Mouse (Mus musculus): ENCODE results near the gene Gm28051. TPM values are rescaled to one million over a fixed set of nuclear protein-coding genes. Genes with fewer than 3 reads are reported as not detected.

Gene Gm28051
- polyA plus RNA-seq, 1 experiment from 2014 or later: not detected

DNA sequence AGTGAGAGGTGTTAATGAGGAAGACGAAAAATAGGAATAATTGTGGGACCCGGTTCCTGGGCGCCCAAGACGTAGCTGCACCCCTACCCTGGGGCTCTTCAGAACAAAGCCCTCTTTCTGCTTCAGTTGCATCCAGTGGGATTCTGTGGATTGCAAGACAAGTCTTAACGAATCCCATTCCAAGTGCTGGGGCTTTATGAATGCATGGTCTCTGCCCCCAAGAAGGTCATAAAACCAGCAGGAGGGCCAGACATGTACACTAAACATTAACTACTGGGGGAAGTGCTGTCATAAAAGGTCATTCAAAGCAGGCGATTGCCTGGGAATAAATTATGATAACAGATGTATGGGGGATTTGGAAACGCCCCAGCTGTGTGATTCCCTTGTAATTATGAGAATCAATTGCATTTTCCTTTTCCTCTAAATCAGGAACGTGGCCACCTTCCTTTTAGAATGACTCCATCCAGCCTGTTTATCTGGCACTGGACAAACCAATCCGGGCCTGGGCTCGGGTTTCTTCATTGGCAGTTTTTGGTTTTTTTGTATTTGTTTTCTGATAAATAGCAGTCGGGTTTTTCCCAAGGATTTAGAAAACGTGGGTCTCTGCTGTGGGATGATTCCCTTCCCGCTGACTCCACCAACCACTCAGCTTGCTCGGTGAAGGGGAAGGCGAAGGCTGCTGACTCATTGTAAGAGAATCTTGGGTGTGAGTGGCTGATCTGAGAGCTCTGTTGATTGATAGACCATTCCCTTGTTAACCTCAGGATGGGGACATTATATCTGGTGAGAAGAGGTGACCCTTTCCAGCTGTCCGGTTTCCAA is 26.6 kb downstream of the Gm28051 start:
- H3K9me3 ChIP-seq (ENCODE audit: control insufficient read depth, low read length): no peaks in the 10 kb centered on the region
- H3K36me3 ChIP-seq (ENCODE audit: control insufficient read depth, insufficient read depth, low read length): no peaks in the 10 kb centered on the region
- peaks cover 15% of the 10 kb centered on the region for H3K4me1 ChIP-seq (ENCODE audit: control insufficient read depth, insufficient read depth, low read depth, low read length)
- no peak overlapping the region for H3K9ac ChIP-seq (ENCODE audit: low read depth, low read length)
- H3K27me3 ChIP-seq (replicated peaks; ENCODE audit: control insufficient read depth, insufficient read depth, low read length): no peaks in the 10 kb centered on the region
- H3K4me3 ChIP-seq (ENCODE audit: low read length): peak overlapping the region; percentile 26; the same call in 1 of the 2 replicates
- ATAC-seq: peak; percentile 53
- peak overlapping the region; percentile 68 for H3K27ac ChIP-seq (ENCODE audit: low read depth, low read length)
- H3K4me2 ChIP-seq (ENCODE audit: low read length): peak overlapping the region; percentile 45
- 27% methylated on average over 16 of the region's 16 CpGs for WGBS

DNA sequence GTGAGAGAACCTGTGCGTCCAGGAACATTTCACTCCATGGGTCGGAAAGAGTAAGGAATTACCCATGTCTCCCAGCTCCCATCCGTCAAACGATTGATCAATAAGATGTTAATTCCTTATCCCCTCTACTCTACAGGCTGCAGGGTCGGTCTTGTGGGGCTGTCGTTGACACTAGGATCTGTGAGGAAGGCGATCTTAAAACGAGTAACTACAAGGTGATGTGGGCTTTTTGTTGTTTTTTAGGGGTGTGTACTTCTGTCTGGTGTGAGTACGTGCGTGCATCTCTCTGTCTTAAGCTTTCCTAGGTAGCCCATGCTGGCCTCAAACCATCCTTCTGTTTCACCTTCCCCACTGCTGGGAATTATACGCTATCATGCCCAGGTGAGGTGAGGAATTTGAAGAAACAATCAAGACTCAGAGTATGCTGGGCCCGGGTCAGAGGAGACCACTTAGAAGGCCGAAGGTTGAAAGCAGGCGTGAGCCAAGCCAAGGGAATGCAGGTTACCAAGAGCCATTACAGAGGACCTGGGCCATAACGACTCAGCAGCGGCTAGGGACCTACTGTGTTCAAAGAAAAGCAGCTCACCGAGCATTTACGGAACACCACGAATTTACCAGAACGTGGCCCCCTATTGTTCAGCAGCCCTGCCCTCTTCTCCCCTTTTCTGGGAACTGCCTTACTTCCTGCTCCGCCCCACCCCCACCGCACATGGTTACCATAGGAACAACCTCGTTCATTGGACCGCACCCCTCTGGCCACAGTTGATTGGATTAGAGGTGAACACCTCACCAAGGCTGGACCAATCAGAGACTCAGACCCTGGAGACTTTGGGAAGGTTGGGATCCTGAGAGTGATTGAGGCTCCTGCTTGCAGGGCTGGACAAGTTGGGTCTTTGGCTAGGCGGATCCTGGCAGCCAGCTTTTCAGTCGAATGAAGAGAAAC is 27.4 kb downstream of the Gm28051 start:
- no peaks in the 10 kb centered on the region for H3K36me3 ChIP-seq (ENCODE audit: control insufficient read depth, insufficient read depth, low read length)
- WGBS: 29% methylated on average over 26 of the region's 26 CpGs
- peaks cover 15% of the 10 kb centered on the region for H3K4me1 ChIP-seq (ENCODE audit: control insufficient read depth, insufficient read depth, low read depth, low read length)
- H3K9me3 ChIP-seq (ENCODE audit: control insufficient read depth, low read length): no peaks in the 10 kb centered on the region
- peak overlapping the region; percentile 37; the same call in 1 of the 2 replicates for H3K9ac ChIP-seq (ENCODE audit: low read depth, low read length)
- peak overlapping the region; percentile 26 for H3K4me3 ChIP-seq (ENCODE audit: low read length)
- H3K27me3 ChIP-seq (replicated peaks; ENCODE audit: control insufficient read depth, insufficient read depth, low read length): no peaks in the 10 kb centered on the region
- H3K4me2 ChIP-seq (ENCODE audit: low read length): peak overlapping the region; percentile 45
- peak; percentile 98 for ATAC-seq
- peak overlapping the region; percentile 73 for H3K27ac ChIP-seq (ENCODE audit: low read depth, low read length)

DNA sequence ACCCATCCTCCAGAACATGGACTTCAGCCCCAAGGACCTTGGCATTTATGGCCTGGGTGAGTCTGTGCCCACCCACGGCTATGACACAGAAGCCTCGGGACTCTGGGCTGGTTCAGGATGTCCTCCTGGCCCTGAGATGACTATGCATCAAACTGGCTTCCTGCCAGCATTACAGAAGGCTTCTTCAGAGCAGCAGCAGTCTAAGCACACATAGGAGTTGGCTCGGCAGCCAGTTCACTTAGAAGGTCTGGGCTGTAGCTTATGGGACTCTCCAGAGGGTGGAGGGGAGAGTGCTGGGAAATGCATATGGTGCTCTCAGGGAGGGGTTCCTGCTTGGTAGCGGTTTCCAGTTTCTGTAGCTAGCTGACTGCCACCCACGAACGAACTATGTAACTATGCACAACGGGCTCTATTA is 31.8 kb downstream of the Gm28051 start:
- Histone ChIP-seq H3K9me3 (ENCODE audit: control insufficient read depth, low read length) (no peaks in the 10 kb centered on the region), H3K27me3 (replicated peaks; ENCODE audit: control insufficient read depth, insufficient read depth, low read length) (no peaks in the 10 kb centered on the region), H3K4me3 (ENCODE audit: low read length) (no peak overlapping the region), H3K4me1 (ENCODE audit: control insufficient read depth, insufficient read depth, low read depth, low read length) (peaks cover 9% of the 10 kb centered on the region), H3K9ac (ENCODE audit: low read depth, low read length) (no peak overlapping the region), H3K27ac (ENCODE audit: low read depth, low read length) (no peak overlapping the region), H3K36me3 (ENCODE audit: control insufficient read depth, insufficient read depth, low read length) (no peaks in the 10 kb centered on the region), H3K4me2 (ENCODE audit: low read length) (no peak overlapping the region)
- WGBS: 72% methylated on average over 7 of the region's 7 CpGs
- no peak for ATAC-seq

GRCm38 (mm10) chr12:102725146-102725545 is 32.4 kb downstream of the Gm28051 start:
- Histone ChIP-seq H3K4me3 (ENCODE audit: low read length) (no peak overlapping the region), H3K36me3 (ENCODE audit: control insufficient read depth, insufficient read depth, low read length) (no peaks in the 10 kb centered on the region), H3K4me1 (ENCODE audit: control insufficient read depth, insufficient read depth, low read depth, low read length) (peaks cover 3% of the 10 kb centered on the region), H3K27ac (ENCODE audit: low read depth, low read length) (no peak overlapping the region), H3K27me3 (replicated peaks; ENCODE audit: control insufficient read depth, insufficient read depth, low read length) (no peaks in the 10 kb centered on the region), H3K9me3 (ENCODE audit: control insufficient read depth, low read length) (no peaks in the 10 kb centered on the region), H3K9ac (ENCODE audit: low read depth, low read length) (no peak overlapping the region), H3K4me2 (ENCODE audit: low read length) (no peak overlapping the region)
- ATAC-seq: no peak
- 93% methylated on average over 6 of the region's 6 CpGs for WGBS

DNA sequence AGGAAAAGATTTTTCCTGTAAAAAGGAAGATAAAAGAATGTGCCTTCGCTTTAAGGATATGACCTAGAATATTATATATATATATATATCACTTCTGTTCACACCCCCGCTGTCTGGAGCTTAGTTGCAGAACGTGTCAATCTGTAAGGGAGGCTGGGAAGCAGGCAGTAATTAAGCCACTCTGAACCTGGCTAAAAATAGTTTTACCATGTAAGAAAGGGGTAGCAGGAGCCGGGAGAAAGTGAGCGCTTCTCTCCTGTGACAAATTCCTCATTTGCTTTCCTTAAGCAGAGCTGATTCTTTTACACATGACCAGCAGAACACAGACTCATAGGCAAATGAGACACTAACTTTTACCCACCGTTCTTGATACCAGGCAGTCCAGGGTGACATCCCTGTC is 33.7 kb downstream of the Gm28051 start:
- ATAC-seq: no peak
- no peak overlapping the region for H3K9ac ChIP-seq (ENCODE audit: low read depth, low read length)
- WGBS: 73% methylated on average over 6 of the region's 6 CpGs
- H3K4me1 ChIP-seq (ENCODE audit: control insufficient read depth, insufficient read depth, low read depth, low read length): no peaks in the 10 kb centered on the region
- H3K27me3 ChIP-seq (replicated peaks; ENCODE audit: control insufficient read depth, insufficient read depth, low read length): no peaks in the 10 kb centered on the region
- no peak overlapping the region for H3K4me2 ChIP-seq (ENCODE audit: low read length)
- H3K4me3 ChIP-seq (ENCODE audit: low read length): no peak overlapping the region
- H3K36me3 ChIP-seq (ENCODE audit: control insufficient read depth, insufficient read depth, low read length): no peaks in the 10 kb centered on the region
- H3K9me3 ChIP-seq (ENCODE audit: control insufficient read depth, low read length): no peaks in the 10 kb centered on the region
- H3K27ac ChIP-seq (ENCODE audit: low read depth, low read length): no peak overlapping the region

DNA sequence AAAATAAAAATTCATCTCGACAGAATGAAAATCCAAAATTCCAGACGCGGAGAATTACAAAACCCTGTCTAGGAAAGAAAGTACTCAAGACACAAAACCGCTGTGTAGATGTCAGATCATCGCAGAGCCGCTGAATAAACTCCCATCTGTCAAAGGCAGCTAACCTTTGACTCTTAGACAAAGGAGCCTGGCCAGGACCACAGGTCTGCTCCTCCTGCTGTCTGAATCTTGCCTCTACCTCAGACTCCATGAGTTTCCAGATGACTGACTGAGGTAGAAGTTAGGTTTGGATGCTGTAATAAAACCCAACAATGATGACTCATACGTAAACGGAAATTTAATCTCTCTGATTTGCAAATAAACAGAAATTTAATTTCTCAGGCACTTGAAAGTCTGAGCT is 34.6 kb downstream of the Gm28051 start:
- Histone ChIP-seq H3K4me2 (ENCODE audit: low read length) (no peak overlapping the region), H3K9ac (ENCODE audit: low read depth, low read length) (no peak overlapping the region), H3K9me3 (ENCODE audit: control insufficient read depth, low read length) (no peaks in the 10 kb centered on the region), H3K27ac (ENCODE audit: low read depth, low read length) (no peak overlapping the region), H3K4me3 (ENCODE audit: low read length) (no peak overlapping the region), H3K27me3 (replicated peaks; ENCODE audit: control insufficient read depth, insufficient read depth, low read length) (no peaks in the 10 kb centered on the region), H3K36me3 (ENCODE audit: control insufficient read depth, insufficient read depth, low read length) (no peaks in the 10 kb centered on the region), H3K4me1 (ENCODE audit: control insufficient read depth, insufficient read depth, low read depth, low read length) (no peaks in the 10 kb centered on the region)
- no peak for ATAC-seq
- 55% methylated on average over 8 of the region's 8 CpGs for WGBS

- Histone ChIP-seq H3K27me3 (replicated peaks; ENCODE audit: control insufficient read depth, insufficient read depth, low read length) (no peaks in the 10 kb centered on the region), H3K4me1 (ENCODE audit: control insufficient read depth, insufficient read depth, low read depth, low read length) (no peaks in the 10 kb centered on the region), H3K9me3 (ENCODE audit: control insufficient read depth, low read length) (no peaks in the 10 kb centered on the region), H3K4me2 (ENCODE audit: low read length) (no peak overlapping the region), H3K4me3 (ENCODE audit: low read length) (no peak overlapping the region), H3K36me3 (ENCODE audit: control insufficient read depth, insufficient read depth, low read length) (no peaks in the 10 kb centered on the region), H3K9ac (ENCODE audit: low read depth, low read length) (no peak overlapping the region), H3K27ac (ENCODE audit: low read depth, low read length) (no peak overlapping the region)
- ATAC-seq: no peak
- 54% methylated on average over 11 of the region's 11 CpGs for WGBS
Measured at GRCm38 (mm10) chr12:102722451-102722850, 35.1 kb downstream of the Gm28051 start.

DNA sequence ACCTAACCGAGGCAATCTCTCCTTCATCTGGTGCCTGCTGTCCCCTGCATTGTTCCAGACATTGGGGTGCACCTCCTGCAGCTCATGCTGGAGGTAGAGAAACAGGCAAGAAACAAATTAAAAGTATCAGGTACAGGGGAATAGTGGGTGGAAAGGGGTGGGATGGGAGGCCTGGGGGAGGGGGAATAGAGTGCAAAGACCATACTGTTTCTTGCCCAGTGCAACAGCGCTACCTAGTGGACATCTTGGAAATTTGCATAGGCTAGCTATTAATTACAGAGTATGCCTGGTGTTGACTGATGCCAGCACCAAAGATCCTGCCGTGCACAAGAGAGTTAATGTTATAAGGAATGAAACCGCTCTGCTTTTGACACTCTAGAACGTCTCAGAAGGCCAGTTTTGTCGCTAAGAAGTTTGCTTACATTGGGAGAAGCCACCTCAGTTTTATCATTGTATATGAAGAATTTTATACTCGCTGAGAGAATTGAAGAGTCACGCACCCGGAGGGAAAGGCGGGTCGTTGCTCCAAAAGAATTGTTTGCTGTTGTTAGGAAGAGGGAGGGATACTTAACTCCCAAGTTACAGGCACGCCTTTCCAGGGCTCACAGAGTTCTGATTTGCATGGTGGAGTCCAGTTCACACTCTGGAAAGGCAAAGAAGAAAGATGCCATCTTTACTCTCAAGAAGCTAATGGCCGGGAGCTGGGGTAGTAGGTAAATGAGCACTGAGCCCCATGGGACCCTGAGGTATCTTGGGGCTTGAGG is 37.8 kb downstream of the Gm28051 start:
- Histone ChIP-seq H3K36me3 (ENCODE audit: control insufficient read depth, insufficient read depth, low read length) (no peaks in the 10 kb centered on the region), H3K9me3 (ENCODE audit: control insufficient read depth, low read length) (no peaks in the 10 kb centered on the region), H3K4me2 (ENCODE audit: low read length) (peak overlapping the region; percentile 38), H3K4me3 (ENCODE audit: low read length) (no peak overlapping the region; the same call in 1 of the 2 replicates), H3K4me1 (ENCODE audit: control insufficient read depth, insufficient read depth, low read depth, low read length) (no peaks in the 10 kb centered on the region), H3K27me3 (replicated peaks; ENCODE audit: control insufficient read depth, insufficient read depth, low read length) (no peaks in the 10 kb centered on the region), H3K27ac (ENCODE audit: low read depth, low read length) (no peak overlapping the region), H3K9ac (ENCODE audit: low read depth, low read length) (peak overlapping the region; percentile 13; the same call in 1 of the 2 replicates)
- ATAC-seq: peak; percentile 86
- 24% methylated on average over 13 of the region's 13 CpGs for WGBS

Measured in hindbrain, embryonic 16.5 days (tissue).